Mouse (Mus musculus): ENCODE measurements around the gene Ncbp1.

The Ncbp1 gene

GRCm38 (mm10) chr4:46138287-46139222, at the start of gene Ncbp1, which contains the start of gene Tstd2:
TSS of gene Ncbp1 (plus strand) at chr4:46138613.
TSS of gene Tstd2 (minus strand) at chr4:46138694.
- peak; percentile 87 to 92 for DNase-seq (ENCODE audit: low spot score in 2 of 2)

GRCm38 (mm10) chr4:46089524-46090125, 48.8 kb upstream of the Ncbp1 start:
- DNase-seq (ENCODE audit: low spot score in 2 of 2): no peak

- no peak for DNase-seq (ENCODE audit: low spot score in 2 of 2)
Observed at GRCm38 (mm10) chr4:46092429-46093076, 45.9 kb upstream of the Ncbp1 start.

GRCm38 (mm10) chr4:46094916-46095825, 43.2 kb upstream of the Ncbp1 start:
- DNase-seq (ENCODE audit: low spot score in 2 of 2): no peak

- no peak for DNase-seq (ENCODE audit: low spot score in 2 of 2)
Observed at GRCm38 (mm10) chr4:46095826-46096159, 42.6 kb upstream of the Ncbp1 start.

GRCm38 (mm10) chr4:46096546-46096945, 41.9 kb upstream of the Ncbp1 start:
- no peak for DNase-seq (ENCODE audit: low spot score in 2 of 2)

- no peak for DNase-seq (ENCODE audit: low spot score in 2 of 2)
Observed at GRCm38 (mm10) chr4:46097591-46097990, 40.8 kb upstream of the Ncbp1 start.

- DNase-seq (ENCODE audit: low spot score in 2 of 2): no peak
Observed at GRCm38 (mm10) chr4:46099132-46099531, 39.3 kb upstream of the Ncbp1 start.

GRCm38 (mm10) chr4:46100539-46100938, 37.9 kb upstream of the Ncbp1 start:
- no peak for DNase-seq (ENCODE audit: low spot score in 2 of 2)

- DNase-seq (ENCODE audit: low spot score in 2 of 2): no peak
Observed at GRCm38 (mm10) chr4:46101211-46101711, 37.2 kb upstream of the Ncbp1 start.

- DNase-seq (ENCODE audit: low spot score in 2 of 2): no peak
Observed at GRCm38 (mm10) chr4:46102078-46102769, 36.2 kb upstream of the Ncbp1 start.

GRCm38 (mm10) chr4:46110084-46110483, 28.3 kb upstream of the Ncbp1 start:
- no peak for DNase-seq (ENCODE audit: low spot score in 2 of 2)

- no peak for DNase-seq (ENCODE audit: low spot score in 2 of 2)
Observed at GRCm38 (mm10) chr4:46111361-46111760, 27.1 kb upstream of the Ncbp1 start.

- DNase-seq (ENCODE audit: low spot score in 2 of 2): no peak
Observed at GRCm38 (mm10) chr4:46115308-46115707, 23.1 kb upstream of the Ncbp1 start.

GRCm38 (mm10) chr4:46116544-46117175, 21.8 kb upstream of the Ncbp1 start:
- no peak for DNase-seq (ENCODE audit: low spot score in 2 of 2)

GRCm38 (mm10) chr4:46117536-46117935, 20.9 kb upstream of the Ncbp1 start:
- DNase-seq (ENCODE audit: low spot score in 2 of 2): no peak

- DNase-seq (ENCODE audit: low spot score in 2 of 2): no peak
Observed at GRCm38 (mm10) chr4:46119514-46120094, 18.8 kb upstream of the Ncbp1 start.

- no peak for DNase-seq (ENCODE audit: low spot score in 2 of 2)
Observed at GRCm38 (mm10) chr4:46120767-46121166, 17.6 kb upstream of the Ncbp1 start.

- no peak for DNase-seq (ENCODE audit: low spot score in 2 of 2)
Observed at GRCm38 (mm10) chr4:46123358-46123757, 15.1 kb upstream of the Ncbp1 start.

GRCm38 (mm10) chr4:46126541-46126940, 11.9 kb upstream of the Ncbp1 start:
- DNase-seq (ENCODE audit: low spot score in 2 of 2): peak; percentile 45 to 48

Data from spleen, postnatal 36 days (tissue).